Mouse (Mus musculus): ENCODE results near the gene C3.

The C3 gene

DNA sequence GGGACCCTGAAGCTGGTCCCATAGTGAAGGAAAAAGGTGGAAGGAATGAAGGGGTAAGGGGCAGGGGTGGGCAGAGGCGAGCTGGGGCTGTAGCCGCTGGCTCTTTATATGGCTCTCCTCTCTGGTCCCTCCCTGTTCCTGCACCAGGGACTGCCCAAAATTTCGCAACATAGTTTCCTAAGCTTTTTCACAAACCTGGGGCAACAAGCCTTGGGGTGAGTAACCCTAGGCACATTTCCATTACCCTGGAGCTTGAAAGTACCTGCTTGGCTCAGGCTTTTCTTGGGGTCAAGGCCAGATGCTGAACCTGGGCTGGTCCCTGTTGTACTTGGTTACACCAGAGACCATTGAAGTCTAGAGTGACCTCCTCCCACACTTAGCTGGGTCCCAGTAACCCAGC, at the start of gene C3:
C3 (minus strand) TSS at position 123 of the 400 bp plus-strand sequence.
- DNase-seq (ENCODE audit: low spot score): no peak

DNA sequence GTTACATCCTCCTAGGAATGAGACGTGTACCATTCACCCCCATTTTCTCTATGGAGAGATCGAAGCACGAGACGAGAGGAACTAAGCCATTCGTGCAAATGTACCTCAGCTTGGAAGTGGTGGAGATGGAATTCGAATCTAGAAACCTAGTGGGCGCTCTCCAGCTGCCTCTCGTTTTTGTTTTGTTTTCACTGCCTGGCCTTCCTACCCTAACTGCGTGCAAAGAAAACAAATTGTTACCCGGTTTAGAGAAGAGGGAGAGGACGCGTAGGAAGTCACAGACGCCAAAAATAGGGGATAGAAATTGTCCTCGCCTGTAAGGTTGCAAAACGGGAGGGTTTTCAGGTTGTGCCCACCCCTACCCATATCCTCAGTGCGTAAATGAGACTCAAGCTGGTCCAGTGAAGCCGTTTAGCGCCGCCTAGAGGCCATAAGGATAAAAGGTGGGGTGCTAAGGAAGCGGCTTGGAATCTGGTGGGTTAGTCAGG, 48.7 kb upstream of the C3 start:
- DNase-seq (ENCODE audit: low spot score): peak; percentile 52

DNA sequence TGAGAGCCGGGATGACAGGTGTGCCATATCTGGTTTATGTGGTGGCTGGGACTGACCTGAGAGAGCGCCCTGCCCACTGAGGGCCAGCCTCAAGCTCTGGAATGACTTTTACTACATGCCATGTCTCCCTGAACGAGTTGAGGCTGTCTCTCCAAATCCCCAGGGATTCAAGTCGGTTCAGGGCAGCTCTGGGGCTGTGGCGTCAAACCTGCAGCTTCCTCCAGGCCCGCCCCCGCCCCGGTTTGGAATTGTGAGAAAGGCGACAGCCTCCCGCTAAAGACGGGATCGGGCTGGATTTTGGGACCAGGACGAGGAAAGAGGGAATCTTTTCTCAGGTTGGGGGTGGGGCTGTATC, 48.0 kb upstream of the C3 start:
- DNase-seq (ENCODE audit: low spot score): no peak

DNA sequence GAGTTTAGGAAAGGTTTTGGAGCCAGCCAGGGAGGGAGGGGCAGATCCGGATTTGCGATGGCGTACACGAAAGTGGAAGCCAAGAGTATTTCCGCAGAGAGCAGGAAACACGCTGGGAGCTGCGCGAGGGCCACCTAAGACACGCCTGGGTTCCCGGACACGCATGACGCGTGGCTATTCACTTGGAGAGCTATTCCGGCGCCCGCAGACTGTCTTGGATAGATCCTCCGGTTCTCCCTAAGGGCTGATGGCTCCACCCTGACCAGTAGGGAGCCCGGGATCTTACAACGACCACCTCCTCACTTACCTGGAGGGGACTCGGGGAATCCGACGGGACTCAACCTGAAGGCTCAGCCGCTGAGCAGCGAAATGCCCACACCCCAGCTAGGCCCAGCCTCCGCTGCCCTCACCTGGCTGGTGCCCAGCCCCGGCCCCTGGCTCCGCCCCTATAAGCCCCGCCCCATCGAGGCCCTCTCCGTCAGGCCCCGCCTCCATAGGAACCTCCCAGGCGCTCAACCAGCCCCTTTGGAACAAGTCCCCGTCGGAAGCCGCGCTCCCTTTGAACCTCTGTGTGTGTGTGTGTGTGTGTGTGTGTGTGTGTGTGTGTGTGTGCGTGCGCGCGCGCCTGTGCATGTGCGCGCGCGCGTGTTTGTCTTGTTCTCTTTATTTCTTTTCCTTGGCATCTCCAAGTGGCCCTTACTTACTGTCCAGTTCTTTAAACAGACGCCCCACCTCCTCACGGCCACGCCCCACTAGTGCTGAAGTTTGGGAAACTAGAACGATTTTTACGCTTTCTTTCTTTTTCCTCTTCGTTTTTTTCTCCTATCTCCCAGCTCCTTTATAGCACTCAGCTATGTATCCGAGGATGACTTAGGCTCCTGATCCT, 47.4 kb upstream of the C3 start:
- peak; percentile 36 for DNase-seq (ENCODE audit: low spot score)

DNA sequence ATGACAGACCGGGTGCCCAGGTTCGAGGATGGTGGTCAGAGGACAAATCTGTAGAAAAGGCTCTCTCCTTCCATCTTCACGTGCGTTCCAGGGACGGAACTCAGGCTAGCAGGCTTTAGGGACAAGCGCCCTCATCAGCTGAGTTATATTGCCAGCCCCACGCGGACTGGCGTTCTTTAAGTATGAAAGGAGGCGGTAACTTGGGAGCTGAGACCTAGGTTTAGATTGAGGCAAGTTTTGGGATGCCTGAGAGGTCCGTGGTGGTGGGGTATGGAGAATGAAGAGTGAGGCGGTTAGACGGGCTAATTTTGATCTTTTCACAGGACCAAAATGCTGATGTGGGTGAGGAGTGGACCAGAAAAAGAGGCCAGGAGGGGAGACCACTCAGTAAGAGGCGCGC, 46.8 kb upstream of the C3 start:
- no peak for DNase-seq (ENCODE audit: low spot score)

DNA sequence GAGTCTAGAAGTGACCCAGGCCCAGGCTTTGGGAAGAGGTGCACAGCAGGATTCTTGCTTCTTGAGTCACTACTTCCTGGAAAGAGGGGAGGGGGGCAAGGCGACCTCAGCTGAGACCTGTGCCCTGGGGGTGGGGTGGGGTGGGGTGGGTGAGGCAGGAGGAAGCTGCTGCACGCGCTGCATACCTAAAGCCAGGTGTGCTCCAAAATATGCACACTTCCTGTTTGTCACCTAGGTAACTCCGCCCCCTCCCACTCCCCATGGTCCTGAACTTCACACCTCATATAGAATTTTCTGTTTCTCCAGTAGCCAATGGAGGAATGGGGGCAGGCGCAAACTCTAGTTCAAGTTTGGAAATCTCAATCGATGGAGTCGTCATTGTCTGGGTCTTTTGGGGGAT, 45.9 kb upstream of the C3 start:
- DNase-seq (ENCODE audit: low spot score): no peak

DNA sequence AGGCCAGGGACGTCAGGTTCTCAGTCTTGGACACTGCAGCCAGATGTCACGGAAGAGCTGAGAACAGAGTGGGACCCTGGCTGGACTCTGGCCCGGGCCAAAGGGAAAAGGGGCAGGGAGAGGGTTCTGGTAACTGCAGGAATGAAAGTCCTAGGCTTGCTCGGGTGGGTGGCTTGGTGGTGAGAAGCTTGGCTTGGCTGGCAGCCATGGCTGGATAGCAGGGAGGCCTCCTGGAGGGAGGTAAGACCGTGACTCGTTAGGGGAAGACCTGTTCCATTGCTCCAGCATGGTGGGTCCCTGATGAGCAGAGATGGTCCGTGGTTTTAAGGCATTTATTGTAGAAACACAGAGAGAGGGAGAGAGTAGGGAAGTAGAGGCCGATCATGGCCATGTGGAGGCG, 43.4 kb upstream of the C3 start:
- DNase-seq (ENCODE audit: low spot score): no peak

DNA sequence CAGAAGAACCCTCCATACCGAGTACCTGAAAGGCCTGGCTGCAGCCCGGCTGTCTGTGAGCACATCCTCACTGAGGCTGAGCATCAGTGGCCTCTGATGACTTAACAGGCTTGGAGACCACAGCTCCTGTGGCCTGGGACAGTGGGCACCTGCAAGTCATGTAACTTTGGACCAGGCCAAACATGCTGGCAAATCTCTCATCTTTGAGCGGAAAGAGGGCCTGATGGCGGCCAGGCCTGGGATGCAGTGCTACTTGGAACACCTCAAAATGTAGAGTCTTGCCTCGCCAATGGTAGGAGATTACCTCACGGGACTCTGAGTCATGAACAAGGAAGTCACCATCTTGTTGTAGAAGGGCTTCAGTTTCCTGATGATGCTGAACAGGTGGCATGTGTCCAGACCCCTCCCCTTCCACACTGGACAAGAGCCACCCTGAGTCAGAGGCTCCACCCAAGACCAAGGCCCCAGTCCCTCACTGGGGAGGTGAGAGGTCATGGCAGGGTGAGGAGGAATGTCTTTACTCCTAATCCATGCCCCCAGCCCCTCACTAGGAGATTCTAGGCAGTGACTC, 39.7 kb upstream of the C3 start:
- DNase-seq (ENCODE audit: low spot score): no peak

DNA sequence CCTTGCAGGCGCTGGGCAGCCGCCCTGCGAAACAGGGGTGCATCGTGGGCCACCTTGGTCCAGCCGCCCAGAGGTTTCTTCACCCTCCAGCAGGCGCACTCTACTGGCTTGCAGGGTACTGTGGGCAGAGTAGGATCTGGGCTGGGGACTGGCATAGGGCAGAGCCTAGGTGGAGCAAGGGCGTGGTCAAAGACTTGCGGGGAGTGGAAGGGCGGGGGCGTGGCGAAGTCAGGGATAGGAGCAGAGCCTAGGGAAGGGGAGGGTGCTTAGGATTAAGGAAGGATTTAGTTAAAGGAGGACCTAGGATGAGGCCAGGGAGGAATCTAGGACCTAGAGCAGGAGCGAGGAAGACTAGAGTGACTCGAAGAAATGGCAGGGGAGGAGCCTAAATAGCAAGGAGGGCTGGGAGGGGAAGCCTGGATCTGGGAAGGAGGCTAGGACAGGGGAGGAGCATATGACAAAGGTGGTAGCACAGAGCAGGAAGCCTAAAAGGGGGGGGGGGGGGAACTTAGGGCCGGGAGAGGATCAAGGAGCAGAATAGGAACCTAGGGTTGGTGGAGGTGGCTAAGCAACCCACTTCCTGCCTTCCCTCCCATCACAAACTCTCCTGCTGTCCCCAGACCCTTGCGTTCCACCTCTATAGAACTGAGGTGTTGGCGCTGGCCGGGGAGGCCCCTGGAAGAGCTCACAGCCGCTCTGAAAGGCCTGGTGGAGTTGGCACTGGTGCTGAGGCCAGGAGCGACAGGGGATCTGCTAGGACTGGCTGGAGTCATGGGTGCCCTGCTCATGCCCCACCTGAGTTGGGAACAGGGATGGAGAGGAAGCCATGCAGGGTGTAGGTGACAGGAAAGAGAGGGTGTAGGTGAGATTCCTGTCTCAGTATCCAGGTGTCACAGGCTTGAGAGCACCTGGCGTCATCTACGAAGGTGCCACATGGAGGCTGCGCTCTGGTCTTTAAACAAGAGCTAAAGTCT, 37.3 kb upstream of the C3 start:
- DNase-seq (ENCODE audit: low spot score): no peak

DNA sequence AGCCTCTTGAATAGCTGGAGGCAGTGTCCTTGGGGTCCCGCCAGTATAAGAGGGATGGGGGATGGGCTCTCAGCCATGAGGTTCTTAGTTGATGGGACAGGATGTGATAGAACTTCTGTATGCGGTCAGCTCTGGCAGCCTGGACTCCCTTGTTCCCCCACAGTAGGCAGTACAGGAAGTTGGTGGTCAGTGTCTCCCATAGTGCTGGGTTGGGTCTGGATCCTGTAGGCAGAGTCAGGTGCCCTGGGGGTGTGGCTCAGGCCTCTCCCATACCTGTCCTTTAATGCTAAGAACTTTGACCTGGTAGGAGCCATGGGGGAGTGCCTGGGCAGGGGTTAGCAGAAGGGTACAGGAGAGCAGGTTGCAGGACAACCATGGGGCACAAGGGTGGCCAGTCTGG, 36.2 kb upstream of the C3 start:
- DNase-seq (ENCODE audit: low spot score): no peak

DNA sequence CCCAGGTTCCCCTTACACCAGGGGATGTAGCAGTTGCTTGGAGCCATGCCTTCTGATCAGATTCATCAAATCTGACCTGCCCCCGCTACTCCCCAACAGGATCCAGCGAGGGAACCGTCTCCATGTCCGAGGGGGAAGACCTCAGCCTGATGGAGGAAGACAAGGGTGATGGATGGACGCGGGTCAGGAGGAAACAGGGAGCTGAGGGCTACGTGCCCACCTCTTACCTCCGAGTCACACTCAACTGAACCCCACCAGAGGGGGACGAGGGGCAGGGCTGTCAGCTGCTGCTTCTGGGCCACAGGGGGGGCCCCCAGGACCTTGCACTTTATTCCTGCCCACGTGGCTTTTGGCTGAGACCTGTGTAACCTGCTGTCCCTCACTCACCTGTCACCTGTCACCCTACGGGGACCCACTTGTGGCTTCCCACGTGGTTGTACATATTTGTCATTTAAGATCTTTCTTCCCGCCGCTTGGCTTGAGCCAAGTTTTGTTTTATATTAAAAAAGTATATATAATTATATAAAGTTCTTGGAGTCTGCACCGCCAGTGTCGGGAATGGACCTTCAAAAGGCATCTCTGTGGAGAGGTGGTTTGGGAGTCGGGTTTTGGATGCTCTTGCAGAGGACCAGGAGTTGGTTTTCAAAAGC, 35.1 kb upstream of the C3 start:
- DNase-seq (ENCODE audit: low spot score): no peak

DNA sequence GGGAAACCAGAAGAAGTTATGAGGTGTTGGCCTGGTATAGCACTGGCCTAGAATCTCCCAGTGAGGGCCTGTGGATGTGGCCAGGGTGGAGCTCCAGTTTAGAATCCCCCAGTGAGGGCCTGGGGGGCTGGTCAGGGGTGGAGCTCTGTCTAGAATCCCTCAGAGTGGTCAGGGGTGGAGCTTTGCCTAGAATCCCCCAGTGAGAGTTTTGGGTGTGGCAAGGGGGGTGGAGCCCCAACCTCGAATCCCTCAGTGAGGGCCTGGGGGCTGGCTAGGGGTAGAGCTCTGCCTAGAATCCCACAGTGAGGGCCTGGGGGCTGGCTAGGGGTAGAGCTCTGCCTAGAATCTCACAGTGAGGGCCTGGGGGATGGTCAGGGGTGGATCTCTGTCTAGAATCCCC, 33.9 kb upstream of the C3 start:
- no peak for DNase-seq (ENCODE audit: low spot score)

DNA sequence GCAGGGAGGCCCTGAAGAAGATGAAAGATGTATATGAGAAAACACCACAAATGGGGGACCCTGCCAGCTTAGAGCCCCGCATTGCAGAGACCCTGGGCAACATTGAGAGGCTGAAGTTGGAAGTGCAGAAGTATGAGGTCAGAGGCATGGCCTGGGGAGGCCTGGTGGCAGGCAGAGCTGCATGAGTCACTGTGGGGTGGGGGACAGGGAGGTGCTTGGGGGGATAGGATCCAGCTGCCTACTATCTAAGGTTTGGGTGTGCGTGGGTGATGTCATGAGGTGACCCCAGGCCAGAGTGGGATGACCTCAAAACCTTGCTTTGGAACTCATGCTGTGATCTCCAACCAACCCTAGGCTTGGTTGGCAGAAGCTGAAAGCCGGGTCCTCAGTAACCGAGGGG, 33.4 kb upstream of the C3 start:
- DNase-seq (ENCODE audit: low spot score): no peak

DNA sequence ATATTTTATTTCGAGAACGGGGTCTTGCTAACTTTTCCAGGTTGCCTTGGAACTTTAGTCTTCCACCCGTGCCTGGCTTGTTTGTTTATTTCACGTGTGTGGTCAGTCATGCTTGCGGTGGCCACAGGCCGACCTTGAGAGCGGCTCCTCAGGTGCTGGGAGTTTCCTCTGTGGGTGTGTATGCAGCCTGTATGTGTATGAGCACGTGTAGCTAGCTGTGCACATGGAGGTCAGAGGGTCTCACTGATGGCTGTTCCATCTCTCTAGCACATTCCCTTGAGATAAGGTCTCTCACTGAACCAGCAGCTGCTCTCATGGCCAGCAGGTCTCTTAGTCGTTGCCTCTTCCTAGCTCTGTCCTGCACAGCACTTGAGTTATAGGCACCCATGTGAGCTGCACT, 32.4 kb upstream of the C3 start:
- DNase-seq (ENCODE audit: low spot score): no peak

DNA sequence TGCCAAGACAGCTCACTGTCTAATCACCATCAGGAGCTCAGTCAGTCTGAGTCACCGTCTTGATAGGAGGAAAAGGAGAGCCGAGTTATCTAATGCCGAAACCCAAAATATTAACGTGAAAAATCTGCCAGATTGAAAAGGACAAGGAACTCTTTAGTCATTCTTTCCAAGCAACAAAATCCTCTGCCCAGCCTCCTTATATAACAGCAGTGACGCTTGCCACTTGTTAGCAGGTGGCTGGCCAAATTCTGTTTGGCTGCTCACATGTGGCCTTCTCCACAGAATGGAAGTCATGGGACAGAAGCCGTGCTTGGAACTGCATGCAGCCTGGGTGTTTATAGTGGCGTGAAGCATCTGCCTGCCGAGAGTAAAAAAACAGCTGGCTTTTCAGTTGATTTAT, 31.8 kb upstream of the C3 start:
- DNase-seq (ENCODE audit: low spot score): no peak

DNA sequence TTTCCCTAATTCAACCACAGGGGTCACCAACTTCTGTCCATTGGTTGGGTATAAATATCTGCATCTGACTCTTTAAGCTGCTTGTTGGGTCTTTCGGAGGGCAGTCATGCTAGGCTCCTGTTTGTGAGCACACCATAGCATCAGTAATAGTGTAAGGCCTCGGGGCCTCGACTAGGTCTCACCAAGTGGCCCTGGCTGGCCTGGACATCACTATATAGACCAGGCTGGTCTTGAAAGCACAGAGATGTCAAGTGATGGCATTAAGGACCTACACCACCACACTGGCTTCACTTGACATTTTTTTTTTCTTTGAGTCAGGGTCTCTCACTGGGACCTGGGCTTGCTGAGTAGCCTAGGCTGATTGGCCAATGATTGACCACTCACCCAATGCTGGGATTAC, 30.3 kb upstream of the C3 start:
- DNase-seq (ENCODE audit: low spot score): no peak

DNA sequence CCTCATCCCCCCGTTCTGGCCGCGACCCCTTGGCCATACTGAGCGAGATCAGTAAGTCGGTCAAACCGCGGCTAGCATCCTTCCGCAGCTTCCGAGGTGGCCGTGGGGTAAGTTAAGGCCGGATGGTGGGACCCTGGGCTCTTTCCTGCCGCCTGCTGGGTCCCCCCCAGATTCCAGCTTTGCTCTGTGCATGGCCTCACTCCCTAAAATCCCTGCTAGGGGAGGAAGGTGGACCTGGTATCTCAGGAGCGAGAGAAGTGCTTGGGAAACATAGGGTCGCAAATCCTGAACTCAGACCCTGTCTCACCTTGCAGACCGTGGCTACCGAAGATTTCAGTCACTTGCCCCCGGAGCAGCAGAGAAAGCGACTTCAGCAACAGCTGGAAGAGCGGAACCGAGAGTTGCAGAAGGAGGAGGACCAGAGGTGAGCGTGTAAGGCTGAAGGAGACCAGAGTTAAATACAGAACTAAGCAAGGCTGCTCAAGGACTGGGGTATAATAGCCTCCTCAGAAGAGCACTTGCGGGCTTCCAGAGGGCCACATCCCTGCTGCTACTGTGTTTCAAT, 29.1 kb upstream of the C3 start:
- no peak for DNase-seq (ENCODE audit: low spot score)

DNA sequence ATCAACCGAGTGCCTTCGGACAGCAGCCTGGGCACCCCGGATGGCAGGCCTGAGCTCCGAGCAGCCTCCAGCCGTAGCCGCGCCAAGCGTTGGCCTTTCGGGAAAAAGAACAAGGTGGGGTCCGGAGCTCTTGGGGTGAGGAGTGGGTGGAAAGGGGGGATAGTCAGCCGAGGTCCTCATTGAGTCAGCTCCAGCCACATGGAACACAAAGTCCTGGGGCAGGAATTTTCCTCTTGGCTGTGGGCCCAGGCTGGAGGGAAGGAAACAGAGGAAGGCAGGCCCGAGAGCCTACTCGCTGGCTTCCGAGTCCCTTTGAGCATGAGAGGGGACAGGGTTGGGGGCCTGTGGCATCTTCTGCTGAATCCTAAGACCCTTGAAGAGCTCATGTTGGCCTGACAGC, 27.4 kb upstream of the C3 start:
- DNase-seq (ENCODE audit: low spot score): no peak

DNA sequence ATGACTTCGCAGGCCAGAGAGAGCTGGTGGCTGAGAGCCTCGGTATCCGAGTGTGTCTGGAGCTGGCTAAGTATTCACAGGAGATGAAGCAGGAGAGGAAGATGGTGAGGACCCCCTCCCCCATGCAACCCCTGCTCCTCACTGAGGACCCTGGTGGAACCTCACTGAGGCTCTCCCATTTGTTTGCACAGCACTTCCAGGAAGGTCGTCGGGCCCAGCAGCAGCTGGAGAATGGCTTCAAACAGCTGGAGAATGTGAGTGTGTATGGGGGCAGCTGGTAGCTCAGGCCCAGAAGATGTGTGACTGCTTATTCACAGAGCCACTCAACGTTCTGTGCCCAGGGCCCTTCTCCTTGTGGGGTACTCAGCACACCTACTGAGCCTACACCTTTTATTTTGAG, 25.4 kb upstream of the C3 start:
- DNase-seq (ENCODE audit: low spot score): no peak

DNA sequence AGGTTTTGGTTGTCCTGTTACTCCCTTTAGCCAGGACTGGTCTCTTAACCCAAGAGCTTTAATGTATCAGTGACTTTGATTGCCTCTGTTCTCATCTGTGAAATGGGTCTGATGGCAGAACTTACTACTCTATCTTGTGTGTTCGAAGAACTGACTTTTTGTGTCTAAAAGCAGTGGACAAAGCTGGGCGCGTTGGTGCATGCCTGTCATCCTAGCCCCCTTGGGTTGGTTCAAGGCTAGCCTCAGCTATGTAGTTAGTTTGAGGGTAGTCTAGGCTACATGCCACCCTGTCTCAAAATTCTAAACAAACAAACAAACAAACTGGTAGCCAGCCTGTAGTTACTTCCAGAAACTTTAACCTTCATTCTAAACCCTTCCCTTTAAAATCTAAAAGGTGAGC, 23.5 kb upstream of the C3 start:
- DNase-seq (ENCODE audit: low spot score): no peak

DNA sequence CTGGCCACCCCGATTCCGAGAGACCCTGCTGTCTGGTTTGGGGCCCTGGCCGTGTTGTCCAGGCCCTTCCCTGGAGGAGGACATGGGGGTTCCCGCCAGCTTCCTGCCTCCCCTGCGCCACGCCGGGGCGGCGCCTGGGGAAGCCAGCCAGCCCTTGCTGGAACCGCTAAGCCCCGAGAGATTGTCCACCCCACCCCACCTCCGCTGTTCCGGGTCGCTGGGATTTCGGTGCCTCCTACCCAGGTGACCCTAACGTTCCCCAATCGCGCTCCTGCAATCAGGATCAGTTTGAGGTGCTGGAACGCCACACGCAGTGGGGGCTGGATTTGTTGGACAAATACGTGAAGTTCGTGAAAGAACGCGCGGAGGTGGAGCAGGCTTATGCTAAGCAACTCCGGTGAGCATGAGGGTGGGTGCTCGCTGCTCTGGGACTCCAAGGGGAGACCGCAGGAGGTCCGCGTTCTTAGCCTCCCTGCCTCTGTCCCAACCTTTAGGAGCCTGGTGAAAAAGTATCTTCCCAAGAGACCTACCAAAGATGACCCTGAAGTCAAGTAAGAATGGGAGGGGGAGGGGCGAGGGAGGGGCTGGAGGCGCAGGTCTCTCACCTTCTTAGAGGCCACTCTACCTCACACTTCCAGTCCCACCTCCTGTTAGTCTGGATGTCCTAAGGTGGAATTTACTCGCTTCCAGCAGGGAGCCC, 22.7 kb upstream of the C3 start:
- DNase-seq (ENCODE audit: low spot score): no peak
